Mouse (Mus musculus) ES-Bruce4 (cell line): Measurements from ENCODE around the gene Il34. TPM values are rescaled to one million over a fixed set of nuclear protein-coding genes. Genes with fewer than 3 reads are reported as not detected.

Experiments
- H3K27ac ChIP-seq: 2 replicates; pipeline ENCODE4 v1.5.1; 2012; ENCODE audit warnings: low read length, inconsistent platforms; ENCODE audit not compliant: insufficient read depth
- H3K27me3 ChIP-seq: 2 replicates; pipeline ENCODE4 v1.6.1; 2012; ENCODE audit warnings: mild to moderate bottlenecking, low read length, inconsistent platforms; ENCODE audit not compliant: control insufficient read depth, poor library complexity, insufficient read depth, severe bottlenecking
- H3K36me3 ChIP-seq: 2 replicates; pipeline ENCODE4 v1.6.1; 2012; ENCODE audit warnings: inconsistent platforms, mild to moderate bottlenecking, low read length, moderate library complexity; ENCODE audit not compliant: control insufficient read depth, poor library complexity, insufficient read depth, severe bottlenecking
- H3K4me1 ChIP-seq: one replicate; pipeline ENCODE4 v1.8.1; 2011; ENCODE audit warnings: low read length; ENCODE audit not compliant: control insufficient read depth, insufficient read depth
- H3K4me3 ChIP-seq: 2 replicates; pipeline ENCODE4 v1.5.1; 2011; ENCODE audit warnings: low read depth, mild to moderate bottlenecking, low read length
- H3K9ac ChIP-seq: 2 replicates; pipeline ENCODE4 v1.6.1; 2012; ENCODE audit warnings: low read depth, mild to moderate bottlenecking, inconsistent platforms; ENCODE audit not compliant: poor library complexity, severe bottlenecking
- H3K9me3 ChIP-seq: replicated peaks from 2 replicates; pipeline ENCODE4 v1.6.1; 2012; ENCODE audit warnings: mild to moderate bottlenecking, low read length, inconsistent platforms; ENCODE audit not compliant: control insufficient read depth, poor library complexity, insufficient read depth, severe bottlenecking
- CTCF ChIP-seq: IDR thresholded peaks from one replicate; pipeline ENCODE4 v1.8.1; 2011; ENCODE audit warnings: low read depth, low read length
- EP300 ChIP-seq: IDR thresholded peaks from 2 replicates; pipeline ENCODE4 v1.6.1; 2011; ENCODE audit warnings: low read depth, low read length; ENCODE audit not compliant: insufficient read depth
- POLR2A ChIP-seq: IDR thresholded peaks from one replicate; pipeline ENCODE4 v1.8.1; 2011; ENCODE audit warnings: low read length; ENCODE audit not compliant: insufficient read depth
- polyA plus RNA-seq: library from polyadenylated mRNA; stranded (reverse); fragments of >200 nt; gene quantifications from 2 replicates; pipeline ENCODE4 v1.2.4, GENCODE M21; 2011; ENCODE audit warnings: low read depth; ENCODE audit not compliant: missing spikeins, insufficient read depth, insufficient read length

Gene Il34
- polyA plus RNA-seq, 1 experiment: 0.34 TPM

DNA sequence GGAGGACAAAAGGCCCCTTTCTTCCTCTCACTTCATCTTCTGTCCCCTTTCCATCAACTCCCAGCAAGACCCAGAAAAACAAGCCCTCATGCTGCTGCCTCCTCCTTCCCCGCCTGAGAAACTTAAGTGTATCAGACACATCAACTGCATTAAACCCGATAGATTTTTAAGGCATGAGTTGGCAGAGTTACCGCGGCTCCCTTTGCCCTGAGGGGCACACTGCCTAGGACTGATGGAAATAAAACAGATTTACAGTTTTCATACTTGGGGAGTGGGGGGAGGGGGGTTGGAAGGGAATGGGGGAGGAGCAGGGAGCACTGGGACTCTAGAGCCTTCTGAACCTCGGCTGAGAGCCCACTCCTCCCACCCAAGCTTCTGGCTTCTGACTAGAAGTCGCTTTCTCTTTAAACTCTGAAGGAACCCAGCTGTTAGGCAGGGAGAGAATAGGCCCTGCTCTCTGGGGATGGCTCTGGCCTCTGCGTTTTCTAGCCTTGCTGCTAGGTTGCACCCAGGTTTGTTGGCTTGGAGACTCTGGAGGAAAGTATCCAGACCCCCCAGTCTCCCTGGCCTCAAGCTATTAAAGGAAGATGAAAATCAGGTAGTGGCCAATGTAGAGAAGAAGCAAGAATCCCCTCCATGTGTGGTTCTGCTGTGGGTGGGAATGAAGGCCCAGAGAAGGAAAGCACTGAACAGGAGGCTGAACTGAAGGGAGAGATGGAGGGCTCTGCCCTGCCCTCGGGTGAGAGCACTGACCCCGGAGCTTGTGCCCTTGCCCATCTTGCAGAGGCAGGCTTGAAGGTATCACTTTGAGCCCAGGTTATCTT lies 102.9 kb downstream of the Il34 start:
- Histone ChIP-seq H3K4me3 (no peak overlapping the region), H3K27me3 (no peaks in the 10 kb centered on the region), H3K9me3 (no peaks in the 10 kb centered on the region), H3K27ac (no peak overlapping the region), H3K9ac (no peak overlapping the region), H3K4me1 (no peaks in the 10 kb centered on the region), H3K36me3 (peaks cover 6% of the 10 kb centered on the region)
- TF ChIP-seq POLR2A (no peak), CTCF (no peak), EP300 (no peak)

- Histone ChIP-seq H3K4me1 (no peaks in the 10 kb centered on the region), H3K36me3 (peaks cover 19% of the 10 kb centered on the region), H3K9me3 (no peaks in the 10 kb centered on the region), H3K27ac (no peak overlapping the region), H3K9ac (no peak overlapping the region), H3K27me3 (no peaks in the 10 kb centered on the region), H3K4me3 (no peak overlapping the region)
- TF ChIP-seq CTCF (no peak), EP300 (no peak), POLR2A (no peak)
These were observed 105.2 kb downstream of the Il34 start for GRCm38 (mm10) chr8:110700561-110700960.

GRCm38 (mm10) chr8:110699501-110699900 lies 106.2 kb downstream of the Il34 start:
- Histone ChIP-seq H3K4me3 (no peak overlapping the region), H3K27ac (no peak overlapping the region), H3K9me3 (no peaks in the 10 kb centered on the region), H3K27me3 (no peaks in the 10 kb centered on the region), H3K36me3 (peaks cover 23% of the 10 kb centered on the region), H3K4me1 (no peaks in the 10 kb centered on the region), H3K9ac (no peak overlapping the region)
- TF ChIP-seq EP300: no peak
- no peak for TF ChIP-seq CTCF
- no peak for TF ChIP-seq POLR2A

DNA sequence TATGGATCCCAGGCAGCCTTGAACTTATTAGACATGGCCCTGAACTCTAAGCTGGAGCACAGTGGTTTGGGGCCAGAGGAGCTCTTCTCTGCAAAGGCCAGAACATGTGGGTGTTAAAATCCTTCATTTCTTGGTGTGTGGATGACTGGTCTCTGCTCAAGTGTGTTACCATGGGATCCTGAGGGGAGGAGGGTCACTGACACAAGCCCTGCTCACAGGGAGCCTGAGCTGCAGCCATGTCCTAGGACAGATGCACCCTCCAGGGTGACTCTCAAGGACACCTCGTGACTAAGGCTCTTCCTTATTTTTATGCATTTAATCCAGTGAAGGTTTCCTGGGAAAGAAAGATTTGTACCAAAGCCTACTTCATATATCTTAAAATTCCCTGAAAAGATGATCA lies 107.6 kb downstream of the Il34 start:
- no peak overlapping the region for H3K9ac ChIP-seq
- TF ChIP-seq EP300 (no peak), POLR2A (no peak)
- no peak overlapping the region for H3K27ac ChIP-seq
- no peak overlapping the region for H3K4me3 ChIP-seq
- no peaks in the 10 kb centered on the region for H3K4me1 ChIP-seq
- no peaks in the 10 kb centered on the region for H3K9me3 ChIP-seq
- peaks cover 26% of the 10 kb centered on the region for H3K36me3 ChIP-seq
- H3K27me3 ChIP-seq: no peaks in the 10 kb centered on the region

DNA sequence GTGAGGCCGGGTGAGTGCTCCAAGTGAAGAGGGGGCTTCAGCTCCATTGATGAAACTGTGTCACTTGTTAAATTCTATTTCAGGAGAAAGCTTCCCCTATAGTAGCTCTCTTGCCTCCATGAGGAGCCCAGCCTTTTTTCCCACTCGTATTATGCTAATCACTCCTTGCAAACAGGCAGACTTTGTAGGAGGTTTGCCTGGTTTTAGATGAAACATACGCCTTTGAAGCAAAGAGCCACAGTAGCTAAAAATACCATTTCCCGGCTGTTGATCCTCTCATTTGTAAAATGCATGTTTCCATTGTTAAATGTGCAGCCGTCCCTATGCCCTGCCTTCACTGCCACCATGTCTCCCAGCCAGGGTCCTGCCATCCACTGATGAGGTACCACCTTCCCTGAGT lies 108.2 kb downstream of the Il34 start:
- Histone ChIP-seq H3K27ac (no peak overlapping the region), H3K9me3 (no peaks in the 10 kb centered on the region), H3K36me3 (peaks cover 31% of the 10 kb centered on the region), H3K9ac (no peak overlapping the region), H3K27me3 (no peaks in the 10 kb centered on the region), H3K4me3 (no peak overlapping the region), H3K4me1 (no peaks in the 10 kb centered on the region)
- TF ChIP-seq CTCF (no peak), EP300 (no peak), POLR2A (no peak)

GRCm38 (mm10) chr8:110696051-110696450 lies 109.7 kb downstream of the Il34 start:
- no peak overlapping the region for H3K9ac ChIP-seq
- no peaks in the 10 kb centered on the region for H3K27me3 ChIP-seq
- H3K27ac ChIP-seq: no peak overlapping the region
- H3K4me1 ChIP-seq: no peaks in the 10 kb centered on the region
- H3K4me3 ChIP-seq: no peak overlapping the region
- peaks cover 36% of the 10 kb centered on the region for H3K36me3 ChIP-seq
- no peak for TF ChIP-seq EP300
- no peak for TF ChIP-seq CTCF
- TF ChIP-seq POLR2A: no peak
- H3K9me3 ChIP-seq: no peaks in the 10 kb centered on the region
